Mouse (Mus musculus) bone marrow macrophage, adult 2 months (primary cell): ENCODE measurements around the gene Mageb16. TPM values are rescaled to one million over a fixed set of nuclear protein-coding genes. Genes with fewer than 3 reads are reported as not detected.

Experiments used
- H3K27ac ChIP-seq: 2 replicates; pipeline ENCODE4 v1.5.1; 2012; ENCODE audit warnings: low read depth, low read length; ENCODE audit not compliant: insufficient read depth
- H3K4me1 ChIP-seq: 2 replicates; pipeline ENCODE4 v1.6.1; 2012; ENCODE audit warnings: low read length; ENCODE audit not compliant: control insufficient read depth, insufficient read depth
- H3K4me3 ChIP-seq: 2 replicates; pipeline ENCODE4 v1.5.1; 2012; ENCODE audit warnings: mild to moderate bottlenecking, low read length, moderate library complexity; ENCODE audit not compliant: insufficient read depth
- CTCF ChIP-seq: IDR thresholded peaks from 2 replicates; pipeline ENCODE4 v1.5.1; 2012; ENCODE audit warnings: low read depth, mild to moderate bottlenecking, low read length, moderate library complexity
- POLR2A ChIP-seq: IDR thresholded peaks from 2 replicates; pipeline ENCODE4 v1.6.1; 2012; ENCODE audit warnings: mild to moderate bottlenecking, low read depth, low read length, borderline replicate concordance
- polyA plus RNA-seq: library from polyadenylated mRNA; stranded (reverse); fragments of >200 nt; gene quantifications from 2 replicates; pipeline ENCODE4 v1.2.4, GENCODE M21; 2012; ENCODE audit not compliant: missing spikeins, insufficient read depth, insufficient read length

Gene Mageb16
- polyA plus RNA-seq, result not detected in 2 replicates

GRCm38 (mm10) chrX:79671411-79671810, at the start of gene Mageb16:
Mageb16 (minus strand) TSS chrX:79671435.
- no peak within 1 kb of the TSS for H3K27ac ChIP-seq
- no peaks in the 10 kb centered on the region for H3K4me1 ChIP-seq
- no peak within 1 kb of the TSS for H3K4me3 ChIP-seq
- TF ChIP-seq CTCF (no peak), POLR2A (no peak)

DNA sequence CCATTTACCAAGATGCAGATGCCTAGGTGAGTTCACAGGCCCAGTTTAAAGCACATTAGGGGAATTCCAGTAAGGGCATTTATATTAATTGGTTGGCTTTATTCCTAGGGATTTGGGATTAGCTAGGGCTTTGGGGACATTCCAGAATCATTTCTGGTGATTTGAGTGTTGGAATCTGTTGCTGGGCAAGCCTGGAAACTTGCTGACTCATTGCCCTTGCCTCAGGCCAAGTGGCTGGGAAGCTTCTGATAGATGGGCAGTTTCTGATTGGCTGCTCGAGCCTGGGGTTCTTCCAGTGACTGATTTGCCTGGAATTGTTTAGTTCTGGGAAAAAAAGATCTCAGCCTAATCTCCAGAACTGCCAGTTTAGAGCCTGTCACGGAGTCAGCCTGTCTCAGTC, 20.1 kb downstream of the Mageb16 start:
- TF ChIP-seq POLR2A (no peak), CTCF (no peak)
- no peak overlapping the region for H3K27ac ChIP-seq
- H3K4me1 ChIP-seq, result no peaks in the 10 kb centered on the region

DNA sequence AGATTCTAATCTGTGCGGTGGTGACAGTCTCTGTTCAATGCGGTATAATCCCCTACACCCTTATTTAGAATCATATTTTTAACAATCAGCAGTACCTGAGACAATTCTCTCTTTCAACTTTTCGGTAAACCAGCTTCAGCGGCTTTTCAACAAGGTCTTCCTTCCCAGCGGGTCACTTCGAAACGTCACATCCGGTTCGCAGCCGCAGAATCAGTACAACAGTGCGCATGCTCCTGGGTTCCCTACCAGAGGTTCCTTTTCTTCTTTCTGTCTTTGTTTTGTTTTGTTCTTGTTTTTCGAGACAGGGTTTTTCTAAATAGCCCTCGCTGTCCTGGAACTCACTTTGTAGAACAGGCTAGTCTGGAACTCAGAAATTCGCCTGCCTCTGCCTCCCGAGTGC, 35.8 kb downstream of the Mageb16 start:
- Histone ChIP-seq H3K4me1 (no peaks in the 10 kb centered on the region), H3K27ac (no peak overlapping the region), H3K4me3 (no peak overlapping the region)
- no peak for TF ChIP-seq POLR2A
- no peak for TF ChIP-seq CTCF

More for the DNA sequence above, 20.1 kb downstream of the Mageb16 start:
- no peak overlapping the region for H3K4me3 ChIP-seq

DNA sequence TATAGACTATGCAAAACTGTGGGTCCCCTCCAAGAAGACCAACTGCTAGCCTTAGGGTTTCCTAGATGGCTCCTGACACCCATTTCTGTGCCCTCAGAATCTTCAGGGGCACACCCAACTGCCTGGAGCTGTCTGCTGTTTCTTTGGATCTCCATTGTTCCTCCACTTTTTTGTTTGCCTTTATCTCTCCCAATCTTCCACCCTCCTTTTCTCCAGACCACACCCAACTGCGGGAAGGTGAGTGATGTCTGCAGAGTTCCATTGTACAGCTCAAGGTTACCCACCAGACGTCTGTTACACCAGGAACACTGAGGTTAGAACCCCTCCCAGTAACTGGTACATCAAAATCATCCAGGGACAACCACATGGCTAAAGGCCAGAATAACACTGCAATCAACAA, 64.8 kb downstream of the Mageb16 start:
- no peaks in the 10 kb centered on the region for H3K4me1 ChIP-seq
- no peak overlapping the region for H3K27ac ChIP-seq
- no peak overlapping the region for H3K4me3 ChIP-seq
- TF ChIP-seq CTCF (no peak), POLR2A (no peak)

Other genes with a start within 250 kb of the Mageb16 start
- not detected in 2 replicates for gene Gm7173, start 154.2 kb downstream of the Mageb16 start, polyA plus RNA-seq